Mouse (Mus musculus) forebrain, embryonic 11.5 days (tissue): ENCODE measurements around the gene Dnase1l2. TPM values are rescaled to one million over a fixed set of nuclear protein-coding genes. Genes with fewer than 3 reads are reported as not detected.

ENCODE experiments used
- ATAC-seq: fragments of 200-750 bp; cut with Nextera tagmentation; replicated peaks from 2 replicates; pipeline ENCODE4 v1.8.0; 2017; ENCODE audit warnings: moderate TSS enrichment; ENCODE audit not compliant: low FRiP score
- DNase-seq: peaks from one replicate; pipeline ENCODE4 v3.0.0-alpha.2; 2017; ENCODE audit warnings: low spot score
- H3K27ac ChIP-seq: fragments of 300-500 bp; sonication (generic); 2 replicates; pipeline ENCODE4 v1.5.1; 2014; ENCODE audit warnings: low read depth, low read length
- H3K27me3 ChIP-seq: fragments of 300-500 bp; sonication (generic); 2 replicates; pipeline ENCODE4 v1.6.1; 2014; ENCODE audit warnings: mild to moderate bottlenecking, low read length, mixed read lengths; ENCODE audit not compliant: control insufficient read depth, insufficient read depth
- H3K36me3 ChIP-seq: fragments of 300-500 bp; sonication (generic); 2 replicates; pipeline ENCODE4 v1.6.1; 2014; ENCODE audit warnings: mild to moderate bottlenecking, low read length, moderate library complexity, mixed read lengths; ENCODE audit not compliant: control insufficient read depth, insufficient read depth
- H3K4me1 ChIP-seq: fragments of 300-500 bp; sonication (generic); replicated peaks from 2 replicates; pipeline ENCODE4 v1.6.1; 2014; ENCODE audit warnings: low read length, mixed read lengths; ENCODE audit not compliant: control insufficient read depth, insufficient read depth
- H3K4me2 ChIP-seq: fragments of 300-500 bp; sonication (generic); 2 replicates; pipeline ENCODE4 v1.6.1; 2014; ENCODE audit warnings: low read depth, mild to moderate bottlenecking, low read length, moderate library complexity, mixed read lengths; ENCODE audit not compliant: severe bottlenecking
- H3K4me3 ChIP-seq: fragments of 300-500 bp; sonication (generic); 2 replicates; pipeline ENCODE4 v1.5.1; 2014; ENCODE audit warnings: low read depth, low read length
- H3K9ac ChIP-seq: fragments of 300-500 bp; sonication (generic); 2 replicates; pipeline ENCODE4 v1.6.1; 2014; ENCODE audit warnings: low read length
- H3K9me3 ChIP-seq: fragments of 300-500 bp; sonication (generic); 2 replicates; pipeline ENCODE4 v1.6.1; 2016; ENCODE audit warnings: low read length, mixed read lengths; ENCODE audit not compliant: control insufficient read depth
- WGBS: fragments of 180-500 bp; shearing (Covaris S2); extraction: QIAGEN DNeasy Blood & Tissue Kit; methylation state at CpG from one replicate; pipeline ENCODE4 v1.1.7; 2014; 5-methylcytosine and 5-hydroxymethylcytosine counted together
- polyA plus RNA-seq: library from polyadenylated mRNA; unstranded; fragments of >200 nt; fragmentation: Nextera tagmentation; extraction: Ambion mirVana; gene quantifications from 2 replicates; pipeline ENCODE4 v1.2.1, GENCODE M21; 2014

The Dnase1l2 gene
- polyA plus RNA-seq, 1 experiment from 2014 or later = 3.3 TPM

GRCm38 (mm10) chr17:24481027-24481815 lies 38.3 kb upstream of the Dnase1l2 start:
- Histone ChIP-seq H3K27ac (no peak overlapping the region), H3K4me2 (no peak overlapping the region), H3K9me3 (no peaks in the 10 kb centered on the region), H3K9ac (no peak overlapping the region), H3K27me3 (no peaks in the 10 kb centered on the region), H3K4me3 (no peak overlapping the region), H3K4me1 (peaks cover 5% of the 10 kb centered on the region), H3K36me3 (peaks cover 5% of the 10 kb centered on the region; the same call in 1 of the 2 replicates)
- ATAC-seq (no peak), DNase-seq (no peak)
- WGBS = 94% methylated on average over 20 of the region's 20 CpGs

GRCm38 (mm10) chr17:24480201-24480826 lies 37.4 kb upstream of the Dnase1l2 start:
- no peak overlapping the region for H3K4me2 ChIP-seq
- whole genome bisulfite sequencing = 65% methylated on average over 3 of the region's 3 CpGs
- H3K9ac ChIP-seq = no peak overlapping the region

DNA sequence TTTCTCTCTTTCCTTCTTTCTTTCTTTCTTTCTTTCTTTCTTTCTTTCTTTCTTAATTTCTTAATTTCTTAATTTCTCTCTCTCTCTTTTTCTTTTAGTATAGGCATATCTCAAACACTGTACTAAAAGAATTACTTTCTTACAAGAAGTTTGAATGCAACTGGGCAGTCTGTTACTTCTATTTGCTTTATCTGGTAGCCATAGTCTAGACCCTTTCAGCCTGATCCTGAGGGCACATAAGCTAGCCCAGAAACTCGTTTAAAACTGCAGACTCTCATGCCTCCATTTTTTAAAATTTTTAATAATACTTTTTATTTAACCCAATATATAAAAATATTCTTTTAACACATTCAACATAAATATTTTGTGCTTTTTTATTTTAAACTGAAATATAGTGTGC lies 36.5 kb upstream of the Dnase1l2 start:
- no peak for ATAC-seq
- whole genome bisulfite sequencing = 38% methylated on average over 1 of the region's 1 CpGs
- Histone ChIP-seq H3K4me2 (peak overlapping the region; percentile 53; the same call in 1 of the 2 replicates), H3K4me3 (peak overlapping the region; percentile 75), H3K27me3 (no peaks in the 10 kb centered on the region), H3K9me3 (no peaks in the 10 kb centered on the region), H3K27ac (no peak overlapping the region), H3K36me3 (peaks cover 5% of the 10 kb centered on the region; the same call in 1 of the 2 replicates), H3K4me1 (peaks cover 5% of the 10 kb centered on the region), H3K9ac (no peak overlapping the region)
- no peak for DNase-seq

More at GRCm38 (mm10) chr17:24480201-24480826, 37.4 kb upstream of the Dnase1l2 start:
- Histone ChIP-seq H3K27me3 (no peaks in the 10 kb centered on the region), H3K4me1 (peaks cover 5% of the 10 kb centered on the region), H3K9me3 (no peaks in the 10 kb centered on the region), H3K36me3 (peaks cover 5% of the 10 kb centered on the region; the same call in 1 of the 2 replicates), H3K27ac (no peak overlapping the region), H3K4me3 (no peak overlapping the region)
- no peak for DNase-seq
- ATAC-seq = no peak

- peak; percentile 99 for DNase-seq
- Histone ChIP-seq H3K36me3 (peaks cover 5% of the 10 kb centered on the region; the same call in 1 of the 2 replicates), H3K27me3 (no peaks in the 10 kb centered on the region), H3K4me2 (peak within 1 kb of the TSS; percentile 53), H3K9ac (peak within 1 kb of the TSS; percentile 89), H3K9me3 (no peaks in the 10 kb centered on the region), H3K27ac (peak within 1 kb of the TSS; percentile 94), H3K4me1 (peaks cover 5% of the 10 kb centered on the region), H3K4me3 (peak within 1 kb of the TSS; percentile 75)
- peak; percentile 91 for ATAC-seq
- under 1% methylated on average over 48 of the region's 48 CpGs for whole genome bisulfite sequencing
Observed at GRCm38 (mm10) chr17:24478663-24479380, 35.9 kb upstream of the Dnase1l2 start, which contains the start of gene Mlst8. Mlst8 (minus strand) TSS chr17:24479078.

GRCm38 (mm10) chr17:24477985-24478600 lies 35.2 kb upstream of the Dnase1l2 start:
- Histone ChIP-seq H3K4me1 (peaks cover 5% of the 10 kb centered on the region), H3K4me2 (peak overlapping the region; percentile 53), H3K9ac (peak overlapping the region; percentile 89), H3K36me3 (peaks cover 5% of the 10 kb centered on the region; the same call in 1 of the 2 replicates), H3K4me3 (peak overlapping the region; percentile 75), H3K27me3 (no peaks in the 10 kb centered on the region), H3K9me3 (no peaks in the 10 kb centered on the region), H3K27ac (no peak overlapping the region)
- WGBS = 51% methylated on average over 11 of the region's 11 CpGs
- ATAC-seq (peak; percentile 28), DNase-seq (no peak)

- no peak overlapping the region for H3K4me3 ChIP-seq
- WGBS = 92% methylated on average over 20 of the region's 20 CpGs
- H3K9me3 ChIP-seq = no peaks in the 10 kb centered on the region
- no peaks in the 10 kb centered on the region for H3K27me3 ChIP-seq
- H3K4me2 ChIP-seq = peak overlapping the region; percentile 53; the same call in 1 of the 2 replicates
- no peak overlapping the region for H3K9ac ChIP-seq
- peaks cover 5% of the 10 kb centered on the region; the same call in 1 of the 2 replicates for H3K36me3 ChIP-seq
- peaks cover 7% of the 10 kb centered on the region for H3K4me1 ChIP-seq
- ATAC-seq (no peak), DNase-seq (no peak)
- no peak overlapping the region for H3K27ac ChIP-seq
Observed at GRCm38 (mm10) chr17:24477053-24477984, 34.4 kb upstream of the Dnase1l2 start.

DNA sequence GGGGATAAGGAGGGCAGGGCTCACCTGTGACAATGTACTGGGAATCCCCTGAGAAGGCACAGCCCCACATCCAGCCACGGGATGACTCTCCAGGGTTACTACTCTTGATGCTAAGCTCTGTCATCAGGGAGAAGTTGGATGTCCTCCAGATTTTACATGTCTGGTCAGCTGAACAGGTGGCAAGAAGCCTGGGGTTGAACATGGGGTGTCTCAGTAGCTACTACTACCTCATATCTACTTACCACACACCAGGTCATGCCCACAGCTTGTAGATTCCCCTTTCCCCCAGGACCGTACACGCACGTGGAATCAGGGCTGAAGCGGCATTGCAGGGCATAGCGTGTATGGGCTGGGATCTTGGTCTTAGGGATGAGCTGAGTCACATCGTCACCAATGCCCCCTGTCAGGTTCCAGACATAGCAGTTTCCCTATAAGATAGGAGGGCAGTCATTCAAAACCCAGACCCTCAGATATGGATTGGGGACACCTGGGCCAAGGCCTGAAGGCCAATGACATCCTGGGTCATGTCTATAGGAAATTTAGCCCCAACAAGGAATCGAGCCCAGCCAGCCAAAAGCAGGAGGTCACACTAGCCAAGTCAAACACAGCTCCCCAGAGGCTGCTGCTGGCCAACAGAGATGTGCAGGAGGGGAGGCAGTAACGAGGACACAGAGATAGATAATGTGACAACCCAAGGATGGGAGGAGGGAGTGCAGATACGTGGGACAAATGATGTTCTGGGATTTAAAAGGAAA lies 33.3 kb upstream of the Dnase1l2 start:
- peaks cover 5% of the 10 kb centered on the region; the same call in 1 of the 2 replicates for H3K36me3 ChIP-seq
- peaks cover 14% of the 10 kb centered on the region for H3K4me1 ChIP-seq

More for the DNA sequence above, 33.3 kb upstream of the Dnase1l2 start:
- Histone ChIP-seq H3K27me3 (no peaks in the 10 kb centered on the region), H3K4me2 (no peak overlapping the region), H3K9me3 (no peaks in the 10 kb centered on the region), H3K27ac (no peak overlapping the region), H3K9ac (no peak overlapping the region), H3K4me3 (no peak overlapping the region)
- DNase-seq (no peak), ATAC-seq (no peak)
- WGBS = 92% methylated on average over 10 of the region's 10 CpGs
